Mouse (Mus musculus) layer of hippocampus, adult 11-12 months (tissue): ENCODE data around the gene Mrpl58.
A peak's percentile ranks its signal among the peaks of the same experiment; 100 is the strongest.

Experiments
- DNase-seq: peaks from one replicate; pipeline ENCODE4 v3.0.0; 2022; ENCODE audit warnings: low spot score

The Mrpl58 gene

DNA sequence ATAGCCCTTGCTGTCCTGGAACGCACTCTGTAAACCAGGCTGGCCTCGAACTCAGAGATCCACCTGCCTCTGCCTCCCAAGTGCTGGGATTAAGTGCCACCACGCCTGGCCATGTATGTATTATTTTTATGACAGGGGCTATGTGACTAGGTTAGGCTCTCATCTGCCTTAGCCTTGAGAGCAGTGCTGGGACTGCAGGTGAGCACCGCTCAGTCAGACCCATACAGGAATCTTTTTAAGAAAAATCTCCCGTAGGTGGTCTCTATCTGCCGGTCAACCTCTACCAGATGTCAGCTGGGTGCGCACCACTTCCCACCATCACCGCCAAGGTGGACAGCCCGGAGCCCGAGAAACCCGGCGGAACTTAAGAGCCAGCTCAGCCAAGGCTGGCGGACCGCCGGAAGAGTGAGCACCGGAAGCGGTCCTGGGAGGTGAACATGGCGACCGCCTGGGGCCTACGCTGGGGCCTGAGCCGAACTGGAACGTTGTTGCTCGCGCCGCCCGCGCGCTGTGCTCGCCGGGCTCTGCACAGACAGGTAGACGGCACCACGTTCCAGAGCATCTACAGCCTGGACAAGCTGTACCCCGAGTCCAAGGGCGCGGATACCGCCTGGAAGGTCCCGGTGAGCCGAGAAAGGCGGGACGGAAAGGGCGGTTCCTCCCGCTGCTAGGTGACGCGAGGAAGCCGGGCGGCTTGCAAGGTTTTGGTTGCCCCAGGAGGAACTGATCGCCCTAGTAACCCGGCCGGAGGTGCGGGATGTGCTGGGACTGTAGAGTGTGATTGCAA, at the start of gene Mrpl58:
Gene Mrpl58, plus strand, starts transcription at position 415 of the 787 bp plus-strand sequence.
- peak; percentile 85 for DNase-seq

DNA sequence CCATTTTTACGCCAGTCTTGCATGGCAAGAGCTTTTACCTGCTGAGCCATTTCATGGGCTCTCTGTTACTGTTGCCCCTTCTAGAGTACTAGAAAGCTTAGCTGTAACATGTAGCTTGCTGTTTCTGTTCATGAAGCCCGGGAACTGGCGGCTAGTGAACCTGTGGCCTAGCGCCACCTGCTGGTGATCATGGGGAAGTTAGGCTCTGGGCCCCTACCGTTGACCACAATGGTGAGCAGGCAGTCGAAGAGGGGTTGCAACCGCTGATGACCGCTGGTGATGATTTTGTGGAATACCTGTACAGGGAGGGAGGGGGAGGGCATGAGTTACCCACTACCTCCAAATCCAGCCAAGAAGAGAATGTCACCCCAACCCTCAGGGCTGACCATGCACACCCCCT, 49.4 kb upstream of the Mrpl58 start:
- DNase-seq: peak; percentile 61

DNA sequence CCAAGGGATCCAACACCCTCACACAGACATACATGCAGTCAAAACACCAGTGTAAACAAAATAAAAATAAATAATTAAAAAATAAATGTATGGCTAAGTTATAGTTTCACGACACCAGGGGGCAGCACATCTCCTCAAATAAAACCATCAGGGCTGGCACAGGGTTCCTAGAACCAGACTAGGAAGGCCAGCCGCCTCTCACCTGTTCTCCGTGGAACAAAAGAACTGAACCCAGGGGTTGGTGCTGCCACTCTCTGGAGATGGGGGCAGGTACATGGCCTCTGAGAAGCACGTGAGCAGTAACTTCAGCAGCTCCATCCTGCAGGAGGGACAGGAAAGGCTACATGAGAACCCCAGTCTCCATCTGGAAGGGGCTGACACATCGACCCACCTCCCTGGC, 45.1 kb upstream of the Mrpl58 start:
- peak; percentile 76 for DNase-seq

DNA sequence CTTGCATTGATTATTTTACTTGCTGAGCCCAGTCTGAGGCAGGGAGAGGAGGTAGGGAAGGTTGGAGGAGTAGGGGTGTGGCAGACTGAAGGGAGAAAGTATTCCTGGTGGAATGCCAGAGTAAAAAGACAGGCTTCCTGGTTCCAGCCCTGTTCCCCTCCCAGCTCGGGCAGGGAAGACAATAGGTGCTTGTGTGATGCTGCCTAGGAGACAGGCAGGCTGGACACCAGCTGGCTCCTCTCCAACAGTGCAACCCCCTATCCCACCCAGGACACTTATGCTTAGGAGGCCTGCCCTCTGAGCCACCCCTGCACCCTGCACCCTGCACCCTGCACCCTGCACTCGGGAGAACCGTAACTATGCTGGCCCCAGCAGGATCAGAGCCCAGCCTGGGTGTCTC, 44.3 kb upstream of the Mrpl58 start:
- DNase-seq: no peak

DNA sequence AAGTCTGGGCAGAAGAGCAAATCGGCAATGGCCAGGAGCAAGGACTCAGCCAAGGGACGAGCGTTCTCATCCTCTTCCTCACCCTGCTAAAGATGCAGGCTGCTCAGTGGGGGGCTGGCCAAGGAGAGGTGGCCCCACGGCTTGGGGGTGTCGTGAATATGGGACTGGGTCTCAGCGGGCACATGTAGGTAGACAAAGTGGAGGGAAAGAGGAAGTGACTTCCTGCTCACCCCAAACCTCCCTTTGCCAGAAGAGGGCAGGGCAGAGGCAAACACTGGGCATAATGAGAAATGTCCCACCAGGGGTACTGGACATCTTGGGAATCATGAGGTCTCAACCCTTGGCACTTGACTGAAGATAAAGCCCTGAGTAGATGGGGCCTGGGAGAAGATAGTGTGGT, 43.8 kb upstream of the Mrpl58 start:
- no peak for DNase-seq

DNA sequence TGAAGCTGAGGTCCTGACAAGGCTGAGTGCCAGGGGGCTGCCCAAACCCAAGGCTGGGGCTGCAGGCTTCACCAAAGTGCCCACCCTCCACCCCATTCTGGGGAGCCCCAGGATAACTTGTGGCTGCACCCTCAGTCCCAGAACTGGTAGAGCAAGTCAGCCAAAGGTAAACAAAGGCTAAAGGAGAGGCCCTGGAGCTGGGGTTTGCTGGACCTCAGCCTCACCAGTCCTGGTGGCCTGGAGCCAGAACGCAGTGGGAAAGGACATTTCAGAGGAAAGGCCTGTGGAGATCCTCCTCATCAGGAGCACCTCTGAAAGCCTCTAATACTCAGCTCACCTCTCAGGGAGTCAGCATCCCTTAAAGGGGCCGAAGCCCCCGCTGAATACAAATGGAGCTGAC, 39.4 kb upstream of the Mrpl58 start:
- DNase-seq: no peak

DNA sequence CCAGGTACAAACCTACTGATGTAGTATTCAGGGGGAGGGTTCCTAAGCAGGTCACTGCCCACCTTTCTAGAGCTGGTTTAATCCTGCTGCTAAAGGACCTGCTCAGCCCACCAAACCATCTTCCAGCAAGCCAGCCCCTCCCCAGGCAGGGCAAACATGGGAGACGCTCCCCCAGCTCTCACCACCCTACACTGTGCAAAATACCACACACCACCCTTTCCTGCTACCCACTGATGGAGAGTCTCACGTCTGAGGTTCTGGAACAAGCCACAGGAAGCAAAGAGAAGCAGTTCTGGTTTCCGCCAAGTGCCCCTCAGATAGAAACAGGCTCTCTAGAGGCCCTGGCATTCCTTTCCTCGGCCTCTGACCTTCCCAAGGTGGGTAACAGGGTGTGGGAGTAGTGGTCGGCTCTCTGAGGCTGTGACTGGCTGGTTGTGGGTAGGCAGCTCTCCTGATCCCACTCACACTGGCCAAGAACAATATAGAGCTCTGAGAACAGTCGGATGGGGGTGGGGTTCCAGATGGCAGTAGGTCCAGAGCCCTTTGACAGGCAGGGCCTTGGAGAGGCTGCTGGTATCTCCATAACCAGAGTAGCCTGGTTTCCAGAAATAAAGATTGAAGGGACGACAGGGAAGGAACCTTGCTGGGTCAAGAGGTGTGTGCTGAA, 37.4 kb upstream of the Mrpl58 start:
- peak; percentile 63 for DNase-seq

DNA sequence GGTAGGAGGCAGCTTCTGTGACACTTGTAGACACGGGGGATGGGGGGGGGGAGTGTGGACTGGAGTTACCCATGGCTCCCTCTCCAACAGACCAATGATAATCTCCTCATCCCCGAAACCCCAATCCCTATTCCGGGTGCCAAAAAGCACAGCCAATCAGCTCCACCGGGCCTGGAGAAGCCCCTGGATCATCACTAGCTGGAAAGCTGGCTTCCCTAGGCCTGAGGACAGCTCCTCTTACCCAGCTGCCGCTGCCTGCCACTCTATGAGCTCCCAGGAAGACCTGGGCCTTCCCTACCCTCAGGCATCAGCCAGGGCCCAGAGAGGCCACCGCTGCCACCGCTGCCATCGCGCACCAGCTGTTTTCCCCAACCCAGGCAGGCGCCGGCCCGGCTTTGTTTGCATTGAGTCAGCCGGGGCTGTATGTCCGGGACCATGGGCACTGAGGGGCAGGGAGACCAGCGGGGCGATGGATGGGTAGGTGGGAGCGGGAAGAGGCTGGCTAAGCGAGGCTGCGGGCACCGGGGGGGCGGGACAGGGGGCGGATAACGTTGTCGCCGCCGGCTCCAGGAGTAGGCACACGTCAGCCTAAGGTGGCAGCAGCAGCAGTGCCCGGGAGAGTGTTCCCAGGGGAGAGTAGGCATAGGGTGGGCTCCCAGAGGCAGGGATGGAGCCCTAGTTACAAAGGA, 36.7 kb upstream of the Mrpl58 start:
- peak; percentile 66 for DNase-seq

DNA sequence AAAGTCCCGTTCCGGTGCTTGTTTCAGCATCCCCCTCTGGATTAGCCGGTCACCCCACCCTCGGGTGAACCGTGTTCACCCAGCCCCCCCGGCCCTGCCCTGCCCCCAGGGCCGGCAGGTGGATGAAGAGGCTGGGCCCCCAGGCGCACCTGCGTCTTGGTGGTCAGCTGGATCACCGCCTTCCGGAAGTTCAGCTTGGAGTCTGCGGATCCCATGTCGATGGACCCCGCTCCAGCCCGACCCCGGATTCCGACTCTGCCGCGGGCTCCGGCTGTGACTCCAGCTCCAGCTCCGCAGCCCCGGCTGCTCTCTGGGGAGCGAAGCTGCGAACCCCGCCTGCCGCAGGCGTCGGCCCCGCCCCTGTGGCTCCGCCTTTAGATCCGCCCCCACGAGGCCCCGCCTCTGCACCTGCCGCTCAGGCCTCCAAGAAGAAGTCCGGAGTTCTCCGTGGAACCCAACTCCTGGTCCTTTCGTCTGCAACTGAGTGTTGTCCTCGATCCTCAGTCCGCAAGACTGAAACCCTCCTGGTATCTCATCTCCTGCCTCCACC, 36.1 kb upstream of the Mrpl58 start, which contains the start of gene Hid1:
Gene Hid1, minus strand, starts transcription at position 362 of the 550 bp plus-strand sequence.
- DNase-seq: peak; percentile 87

DNA sequence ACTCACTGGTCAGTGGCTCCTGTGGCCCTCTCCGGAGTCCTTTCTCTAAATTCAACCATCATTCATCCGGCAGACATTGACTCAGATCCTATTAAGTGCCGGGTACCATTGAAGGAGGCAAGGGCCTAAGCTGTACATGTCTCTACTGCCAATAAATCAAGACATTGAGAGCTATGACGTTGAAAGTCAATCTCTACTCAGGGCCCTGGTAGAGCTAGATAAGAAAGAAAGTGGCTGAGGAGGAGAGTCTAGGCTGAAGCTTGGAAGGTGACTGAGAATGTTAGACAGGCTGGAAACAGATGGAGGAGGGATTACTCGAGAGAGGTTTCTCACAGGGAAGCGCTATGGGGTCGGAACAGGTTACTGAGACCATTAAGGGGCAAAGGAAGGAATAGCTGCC, 33.2 kb upstream of the Mrpl58 start:
- no peak for DNase-seq

DNA sequence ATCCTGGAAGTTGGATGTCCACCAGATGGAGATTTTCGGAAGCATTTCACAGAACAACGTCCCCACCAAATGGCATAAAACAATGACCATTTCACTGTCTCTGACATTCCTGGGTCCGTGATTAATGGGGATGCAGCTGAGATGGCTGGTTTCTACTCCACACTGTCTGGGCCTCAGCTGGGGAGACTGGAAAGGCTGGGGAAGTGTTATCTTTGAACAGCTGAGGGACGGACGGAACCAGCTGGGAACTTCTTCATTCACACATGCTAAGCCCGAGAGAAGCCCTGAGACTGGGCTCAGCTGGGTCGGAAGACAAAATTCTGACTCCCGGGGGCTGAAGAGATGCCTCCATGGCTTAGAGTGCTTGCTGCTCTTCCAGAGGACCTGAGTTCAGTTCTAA, 32.2 kb upstream of the Mrpl58 start:
- DNase-seq: no peak

DNA sequence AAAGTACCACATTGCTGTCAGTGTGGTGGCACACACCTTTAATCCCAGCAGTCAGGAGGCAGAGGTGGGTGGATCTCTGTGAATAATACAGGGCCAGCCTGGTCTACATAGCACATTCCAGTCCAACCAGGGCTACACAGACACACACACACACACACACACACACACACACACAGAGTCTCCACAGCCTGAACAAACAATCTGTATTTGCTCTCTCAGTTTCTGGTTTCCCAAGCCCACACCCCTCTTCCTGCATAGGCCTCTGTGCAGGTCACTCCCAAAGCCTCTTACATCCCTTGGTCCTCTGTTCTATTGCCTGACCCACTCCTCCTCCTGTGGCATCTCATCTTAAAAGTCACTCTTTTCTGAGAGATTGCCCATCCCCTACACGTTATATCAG, 31.5 kb upstream of the Mrpl58 start:
- no peak for DNase-seq

DNA sequence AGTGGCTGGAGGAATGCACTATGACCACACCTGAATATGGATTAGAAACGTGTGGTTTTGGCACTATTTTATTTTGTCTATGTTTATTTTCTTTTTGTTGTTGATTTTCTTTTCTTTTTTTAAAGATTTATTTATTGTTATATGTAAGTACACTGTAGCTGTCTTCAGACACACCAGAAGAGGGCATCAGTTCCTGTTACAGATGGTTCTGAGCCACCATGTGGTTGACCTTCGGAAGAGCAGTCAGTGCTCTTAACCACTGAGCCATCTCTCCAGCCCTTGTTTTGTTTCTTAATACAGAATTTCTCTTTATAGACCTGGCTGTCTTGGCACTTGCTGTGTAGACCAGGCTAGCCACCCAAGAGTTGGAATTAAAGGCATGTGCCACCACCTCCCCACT, 30.8 kb upstream of the Mrpl58 start:
- DNase-seq: no peak

DNA sequence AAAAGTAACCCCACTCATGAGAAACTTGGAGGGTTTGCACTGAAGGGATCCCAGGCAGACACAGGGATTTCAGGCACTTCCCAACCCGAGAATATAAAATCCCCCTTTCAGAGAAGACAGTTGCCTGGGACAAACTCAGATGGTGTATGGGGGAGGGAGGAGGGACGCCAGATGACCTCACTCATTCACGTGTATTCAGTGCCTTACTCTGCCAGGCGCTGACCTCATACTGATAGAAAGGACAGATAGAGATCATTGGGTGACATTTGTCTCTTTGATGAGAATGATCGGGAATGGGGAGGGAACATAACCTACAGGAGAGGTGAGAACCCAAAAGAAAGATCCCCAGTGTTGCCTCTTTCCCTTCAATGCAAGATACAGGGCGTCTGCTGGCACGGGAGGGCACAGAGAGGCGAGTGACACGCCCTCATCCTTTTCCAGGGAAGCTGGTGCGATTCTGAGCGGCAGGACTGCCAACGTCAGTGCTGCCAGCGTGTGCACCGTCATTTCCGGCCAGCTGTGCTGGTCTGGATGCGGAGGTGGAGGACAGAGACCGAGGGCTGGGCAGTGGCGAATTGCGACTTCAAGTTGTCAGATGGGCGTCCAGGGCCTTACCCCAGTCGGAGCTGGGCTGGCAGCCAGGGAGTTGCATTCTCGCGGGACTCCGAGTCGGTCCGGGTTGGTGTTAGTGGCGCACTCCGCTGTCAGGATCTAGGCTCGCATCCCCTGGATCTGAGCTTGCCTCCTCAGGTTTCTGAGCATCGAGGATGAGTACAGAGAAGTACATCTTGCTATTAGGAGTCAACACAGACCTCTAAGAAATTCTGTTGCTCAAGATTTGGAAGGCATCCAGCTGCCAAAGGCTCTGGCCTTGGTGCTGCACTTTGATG, 29.5 kb upstream of the Mrpl58 start:
- peak; percentile 84 for DNase-seq

DNA sequence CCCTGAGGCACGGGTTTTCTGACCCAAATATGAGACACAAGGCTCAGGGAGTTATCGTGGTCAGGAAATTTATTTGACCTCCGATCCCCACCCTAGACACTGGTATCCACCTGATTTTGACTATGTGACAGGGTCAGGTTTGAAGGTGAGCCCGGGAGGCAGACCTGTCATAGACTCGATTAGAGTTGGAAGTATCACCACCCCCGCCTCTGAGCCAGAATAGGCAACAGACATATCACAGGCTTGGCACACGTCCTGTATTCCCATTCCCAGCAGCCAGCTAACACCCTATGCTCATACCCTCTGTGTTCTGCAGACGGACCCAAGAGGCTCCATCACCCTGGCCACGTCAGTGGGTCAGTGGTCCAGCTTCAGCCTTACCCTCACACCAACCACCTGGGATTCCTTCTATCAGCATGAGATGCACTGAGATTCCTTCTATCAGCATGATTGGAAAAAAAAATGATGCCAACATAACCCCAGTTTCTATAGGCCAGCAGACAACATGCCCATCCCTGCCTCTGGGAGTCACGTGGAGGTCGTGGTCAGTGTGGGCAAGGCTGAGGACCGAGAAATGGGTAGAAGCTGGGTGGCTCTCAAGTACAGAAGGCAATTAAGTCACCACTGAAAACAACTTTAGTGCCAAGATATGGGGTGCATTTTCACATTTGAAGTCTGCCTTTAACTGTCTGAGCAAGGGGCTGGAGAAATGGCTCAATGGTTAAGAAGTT, 28.7 kb upstream of the Mrpl58 start:
- DNase-seq: peak; percentile 74

DNA sequence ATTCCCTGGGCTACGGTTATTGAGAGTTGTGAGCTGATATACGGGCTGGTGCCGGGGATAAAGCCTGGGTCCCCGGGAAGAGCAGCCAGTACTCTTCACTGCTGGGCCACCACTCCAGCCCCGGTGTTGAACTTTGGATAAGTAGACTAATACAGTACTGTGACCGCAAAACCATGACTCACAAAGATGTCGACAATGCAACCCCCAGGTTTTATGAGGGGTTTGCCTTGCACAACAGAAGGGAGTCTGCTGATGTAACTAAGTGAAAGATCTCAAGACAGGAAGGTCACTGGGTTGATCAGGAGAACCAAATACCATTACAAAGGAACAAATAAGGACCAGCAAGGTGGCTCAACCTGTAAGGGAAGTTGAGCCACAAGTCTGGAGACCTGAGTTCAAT, 26.8 kb upstream of the Mrpl58 start:
- DNase-seq: no peak

DNA sequence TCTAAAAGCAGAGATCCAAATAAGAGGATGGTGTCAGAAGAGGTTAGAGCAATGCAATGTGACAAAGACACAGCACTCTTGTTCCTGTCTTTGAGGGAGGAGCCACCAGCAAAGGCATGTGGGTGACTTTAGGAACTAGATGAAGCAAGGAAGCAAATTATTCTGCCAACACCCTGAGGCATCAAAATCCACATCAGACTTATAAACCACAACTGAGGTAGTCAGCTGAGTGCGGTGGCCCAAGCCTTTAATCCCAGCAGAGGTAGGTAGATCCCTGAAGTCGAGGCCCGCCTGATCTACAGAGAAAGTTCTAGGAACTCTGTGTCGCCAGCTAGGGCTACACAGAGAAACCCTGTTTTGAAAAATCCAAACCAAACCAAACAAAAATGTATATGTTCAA, 26.3 kb upstream of the Mrpl58 start:
- DNase-seq: no peak

DNA sequence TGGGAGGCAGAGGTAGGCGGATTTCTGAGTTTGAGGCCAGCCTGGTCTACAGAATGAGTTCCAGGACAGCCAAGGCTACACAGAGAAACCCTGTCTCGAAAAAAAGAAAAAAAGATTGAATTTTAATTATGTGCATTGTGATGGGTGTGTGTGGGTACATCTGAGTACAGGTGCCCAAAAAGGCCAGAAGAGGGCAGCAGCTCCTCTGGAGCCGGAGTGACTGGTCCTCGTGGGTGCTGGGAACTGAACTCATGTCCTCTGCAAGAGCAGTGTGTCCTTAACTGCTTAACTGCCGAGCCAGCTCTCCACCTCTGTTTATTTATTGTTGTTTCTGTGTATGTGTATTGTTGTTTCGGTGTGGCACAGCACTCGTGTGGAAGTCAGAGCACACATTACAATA, 25.7 kb upstream of the Mrpl58 start:
- no peak for DNase-seq

DNA sequence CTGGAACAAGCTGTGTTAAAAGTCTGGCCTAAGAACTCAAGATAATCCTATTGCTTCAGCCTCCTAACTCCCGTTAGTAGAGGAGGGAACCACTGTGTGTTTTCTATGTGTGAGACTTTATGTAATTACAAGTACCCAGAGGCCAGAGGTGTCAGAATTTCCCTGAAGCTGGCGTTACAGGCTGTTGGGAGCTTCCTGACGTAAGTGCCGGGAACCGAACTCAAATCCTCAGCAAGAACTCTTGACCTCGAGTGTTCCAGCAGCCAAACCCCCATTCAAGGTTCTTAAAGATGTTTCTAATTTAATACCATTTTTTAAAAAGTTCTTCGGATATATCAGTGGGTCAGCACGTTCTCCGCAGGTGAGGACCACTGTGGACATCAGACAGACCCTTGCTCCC, 22.3 kb upstream of the Mrpl58 start:
- DNase-seq: no peak

DNA sequence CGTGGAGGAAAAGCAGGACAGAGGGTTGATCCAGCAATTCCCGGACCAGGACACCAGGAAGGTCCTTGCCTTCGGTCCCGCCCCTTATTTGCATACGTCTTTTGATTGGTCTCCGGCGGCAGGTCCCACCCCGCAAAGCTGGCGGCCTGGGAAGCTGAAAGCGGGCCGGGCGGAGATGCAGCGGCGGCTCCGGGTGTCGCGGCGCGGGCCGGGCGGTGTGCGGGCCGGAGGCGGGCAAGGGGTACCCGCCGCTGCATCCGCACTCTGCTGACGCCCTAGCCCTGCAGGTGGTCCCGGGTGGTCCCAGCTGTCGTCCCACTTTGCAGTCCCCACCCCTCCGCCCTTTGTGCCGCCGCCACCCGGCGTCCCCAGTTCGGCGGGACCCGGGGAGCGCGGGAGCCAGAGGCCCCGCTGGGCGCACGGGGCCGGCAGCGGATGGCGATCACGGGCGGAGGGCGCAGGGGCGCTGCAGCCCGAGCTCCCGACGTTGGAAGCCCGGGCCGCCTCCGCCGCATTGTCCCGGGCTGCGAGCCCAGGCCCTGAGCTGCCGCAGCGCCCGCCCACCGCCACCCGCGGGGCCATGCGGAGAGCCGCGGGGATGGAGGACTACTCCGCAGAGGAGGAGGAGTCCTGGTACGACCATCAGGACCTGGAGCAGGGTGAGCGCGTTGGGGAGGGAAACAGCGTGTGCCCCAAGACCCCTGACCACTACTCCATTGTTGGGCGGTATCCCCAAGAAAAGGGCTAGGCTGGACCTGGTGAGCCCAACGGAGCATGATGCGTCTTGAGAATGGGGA, 21.6 kb upstream of the Mrpl58 start, which contains the start of gene Cdr2l:
Gene Cdr2l, plus strand, starts transcription at position 174 of the 797 bp plus-strand sequence.
- DNase-seq: peak; percentile 88
